Mouse (Mus musculus) megakaryocyte, embryonic 14.5 days (primary cell): ENCODE results near the gene Aanat. TPM values are rescaled to one million over a fixed set of nuclear protein-coding genes. Genes with fewer than 3 reads are reported as not detected.

Experiments
- H3K27me3 ChIP-seq: replicated peaks from 2 replicates; pipeline ENCODE3; 2012; ENCODE audit warnings: inconsistent platforms
- H3K36me3 ChIP-seq: replicated peaks from 2 replicates; pipeline ENCODE3; 2012; ENCODE audit warnings: low read length, inconsistent platforms, mixed read lengths
- H3K4me1 ChIP-seq: 2 replicates; pipeline ENCODE4 v1.6.1; 2012; ENCODE audit warnings: inconsistent platforms
- H3K4me3 ChIP-seq: replicated peaks from 2 replicates; pipeline ENCODE3; 2012; ENCODE audit warnings: moderate library complexity, mild to moderate bottlenecking, inconsistent platforms
- H3K9me3 ChIP-seq: 2 replicates; pipeline ENCODE4 v1.6.1; 2012; ENCODE audit warnings: inconsistent platforms
- FLI1 ChIP-seq: IDR thresholded peaks from 2 replicates; pipeline ENCODE4 v1.6.1; 2012; ENCODE audit warnings: low read length, inconsistent platforms, mixed read lengths
- GATA1 ChIP-seq: IDR thresholded peaks from 3 replicates; pipeline ENCODE4 v1.6.1; 2012; ENCODE audit warnings: mixed read lengths, low read length, inconsistent platforms, borderline replicate concordance
- polyA plus RNA-seq: library from polyadenylated mRNA; stranded (reverse); fragments of >175 nt; gene quantifications from 2 replicates; pipeline ENCODE4 v1.2.3, GENCODE M21; 2012; ENCODE audit warnings: low replicate concordance; ENCODE audit not compliant: insufficient read depth

Gene Aanat
- polyA plus RNA-seq, 1 experiment = 0.21 TPM

- TF ChIP-seq FLI1 = no peak
- no peak for TF ChIP-seq GATA1
- Histone ChIP-seq H3K27me3 (peaks cover 65% of the 10 kb centered on the region), H3K36me3 (no peaks in the 10 kb centered on the region), H3K9me3 (peaks cover 19% of the 10 kb centered on the region), H3K4me3 (no peak overlapping the region), H3K4me1 (peaks cover 30% of the 10 kb centered on the region)
Measured at GRCm38 (mm10) chr11:116642681-116643578, 56.7 kb downstream of the Aanat start.

DNA sequence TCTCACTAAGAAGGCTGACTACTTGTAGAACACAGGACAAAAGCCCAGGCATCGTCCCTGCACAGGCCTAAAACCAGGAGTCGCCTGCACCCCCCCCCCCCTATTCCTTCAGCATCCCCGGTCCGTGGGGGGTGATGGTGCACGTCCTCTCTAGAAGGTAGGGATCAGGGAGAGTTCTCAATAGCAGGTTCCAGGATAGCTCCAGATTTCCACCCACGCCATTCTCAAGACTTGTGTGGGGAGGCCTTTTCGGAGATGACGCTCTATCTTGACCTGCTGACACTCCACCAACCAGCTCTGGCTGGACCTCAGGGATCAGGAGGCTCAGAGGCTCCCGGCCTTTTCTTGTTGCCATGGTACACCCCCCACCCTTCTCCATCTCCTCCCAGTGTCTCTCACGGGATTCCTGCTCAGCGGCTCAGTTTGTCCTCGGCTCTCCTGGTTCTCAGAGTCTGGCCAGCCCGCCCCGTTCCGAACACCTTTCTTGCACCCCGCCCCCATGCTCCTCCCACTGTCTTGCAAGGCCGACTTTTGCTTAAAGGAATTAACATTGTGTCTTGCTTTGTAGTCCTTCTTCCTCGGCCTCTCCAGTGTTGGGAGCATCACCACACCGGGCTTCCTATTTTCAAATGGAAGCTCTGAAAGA lies 57.5 kb downstream of the Aanat start:
- peaks cover 68% of the 10 kb centered on the region for H3K27me3 ChIP-seq
- TF ChIP-seq GATA1 (no peak), FLI1 (no peak)
- peaks cover 30% of the 10 kb centered on the region for H3K4me1 ChIP-seq
- no peak overlapping the region for H3K4me3 ChIP-seq
- no peaks in the 10 kb centered on the region for H3K36me3 ChIP-seq
- H3K9me3 ChIP-seq = peaks cover 12% of the 10 kb centered on the region

DNA sequence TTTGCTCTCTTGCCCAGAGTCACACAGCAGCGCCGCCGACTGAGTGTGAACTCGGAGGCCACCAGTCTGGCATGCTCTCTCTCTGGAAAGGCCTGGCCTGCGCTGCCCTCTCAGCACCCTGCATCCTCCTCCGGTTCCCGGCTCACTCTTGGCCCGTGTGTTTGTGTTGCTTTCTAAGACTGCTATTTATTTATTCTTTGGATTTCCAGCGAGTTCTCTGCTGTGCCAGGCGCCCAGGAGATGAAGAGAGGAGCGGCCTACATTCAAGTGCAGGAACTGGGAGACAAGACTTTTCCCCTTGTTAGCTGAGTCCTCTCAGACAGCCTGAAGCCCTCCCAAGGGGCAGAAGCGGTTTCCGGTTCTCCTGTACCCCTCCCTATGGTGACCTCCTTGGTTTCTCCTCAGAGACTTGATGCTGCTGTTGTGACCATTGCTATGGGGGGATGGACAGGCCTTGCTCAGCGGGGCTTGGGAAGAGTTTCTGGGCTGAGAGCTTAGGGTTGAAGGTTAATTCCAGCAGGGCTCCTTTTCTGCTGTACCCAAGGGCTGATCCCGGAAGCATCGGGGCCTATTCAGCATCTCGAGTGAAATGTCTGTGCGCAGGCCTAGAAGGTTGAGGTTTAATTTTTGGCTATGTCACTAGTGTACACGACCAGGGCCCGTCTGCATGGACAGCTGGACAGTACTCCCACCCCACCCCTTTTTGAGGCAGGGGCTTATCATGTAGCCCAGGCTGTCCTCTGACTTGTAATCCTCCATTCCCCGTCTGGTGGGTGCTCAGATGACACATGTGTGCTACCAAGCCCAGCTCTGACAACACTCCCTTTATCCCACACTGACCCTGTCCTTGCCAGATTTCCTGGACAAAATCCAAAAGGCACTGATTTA lies 58.2 kb downstream of the Aanat start:
- peaks cover 5% of the 10 kb centered on the region; the same call in 1 of the 2 replicates for H3K9me3 ChIP-seq
- TF ChIP-seq GATA1 = no peak
- no peak for TF ChIP-seq FLI1
- H3K4me1 ChIP-seq = peaks cover 30% of the 10 kb centered on the region
- H3K36me3 ChIP-seq = no peaks in the 10 kb centered on the region
- H3K4me3 ChIP-seq = no peak overlapping the region
- H3K27me3 ChIP-seq = peaks cover 74% of the 10 kb centered on the region

GRCm38 (mm10) chr11:116645446-116646110 lies 59.3 kb downstream of the Aanat start:
- Histone ChIP-seq H3K9me3 (no peaks in the 10 kb centered on the region), H3K36me3 (no peaks in the 10 kb centered on the region), H3K4me3 (no peak overlapping the region), H3K4me1 (peaks cover 30% of the 10 kb centered on the region), H3K27me3 (peaks cover 75% of the 10 kb centered on the region)
- no peak for TF ChIP-seq FLI1
- TF ChIP-seq GATA1 = no peak

- peaks cover 75% of the 10 kb centered on the region for H3K27me3 ChIP-seq
- TF ChIP-seq GATA1 (no peak), FLI1 (no peak)
- peaks cover 26% of the 10 kb centered on the region for H3K4me1 ChIP-seq
- H3K9me3 ChIP-seq = no peaks in the 10 kb centered on the region
- H3K36me3 ChIP-seq = no peaks in the 10 kb centered on the region
- no peak overlapping the region for H3K4me3 ChIP-seq
Measured at GRCm38 (mm10) chr11:116646136-116646535, 59.9 kb downstream of the Aanat start.

GRCm38 (mm10) chr11:116646771-116647170 lies 60.5 kb downstream of the Aanat start:
- Histone ChIP-seq H3K9me3 (no peaks in the 10 kb centered on the region), H3K4me1 (peaks cover 31% of the 10 kb centered on the region), H3K27me3 (peaks cover 79% of the 10 kb centered on the region), H3K4me3 (no peak overlapping the region), H3K36me3 (no peaks in the 10 kb centered on the region)
- TF ChIP-seq FLI1 (no peak), GATA1 (no peak)

Other genes with a start within 250 kb of the Aanat start
- 1.2 and 1.8 TPM in 2 replicates for gene Rnf157, start 173.4 kb upstream of the Aanat start, polyA plus RNA-seq
- gene Ubald2, start 152.3 kb upstream of the Aanat start, polyA plus RNA-seq = 443 and 805 TPM in 2 replicates
- gene Qrich2, start 120.2 kb upstream of the Aanat start, polyA plus RNA-seq = not detected in 2 replicates
- gene Prpsap1, start 92.2 kb upstream of the Aanat start, polyA plus RNA-seq = 18.2 and 20.3 TPM in 2 replicates
- gene Sphk1, start 55.5 kb upstream of the Aanat start, polyA plus RNA-seq = 0.10 and 3.5 TPM in 2 replicates
- 67.5 and 115 TPM in 2 replicates for gene Ube2o, start 5.0 kb upstream of the Aanat start, polyA plus RNA-seq
- gene Rhbdf2, start 40.6 kb downstream of the Aanat start, polyA plus RNA-seq = 22.9 and 66.2 TPM in 2 replicates
- gene Prcd, start 67.1 kb downstream of the Aanat start, polyA plus RNA-seq = not detected in 2 replicates
- gene Cygb, start 67.9 kb downstream of the Aanat start, polyA plus RNA-seq = not detected in 2 replicates
- not detected in 2 replicates for gene St6galnac1, start 189.1 kb downstream of the Aanat start, polyA plus RNA-seq
- not detected in 2 replicates for gene Mxra7, start 241.6 kb downstream of the Aanat start, polyA plus RNA-seq